In the genomic region with DNA sequence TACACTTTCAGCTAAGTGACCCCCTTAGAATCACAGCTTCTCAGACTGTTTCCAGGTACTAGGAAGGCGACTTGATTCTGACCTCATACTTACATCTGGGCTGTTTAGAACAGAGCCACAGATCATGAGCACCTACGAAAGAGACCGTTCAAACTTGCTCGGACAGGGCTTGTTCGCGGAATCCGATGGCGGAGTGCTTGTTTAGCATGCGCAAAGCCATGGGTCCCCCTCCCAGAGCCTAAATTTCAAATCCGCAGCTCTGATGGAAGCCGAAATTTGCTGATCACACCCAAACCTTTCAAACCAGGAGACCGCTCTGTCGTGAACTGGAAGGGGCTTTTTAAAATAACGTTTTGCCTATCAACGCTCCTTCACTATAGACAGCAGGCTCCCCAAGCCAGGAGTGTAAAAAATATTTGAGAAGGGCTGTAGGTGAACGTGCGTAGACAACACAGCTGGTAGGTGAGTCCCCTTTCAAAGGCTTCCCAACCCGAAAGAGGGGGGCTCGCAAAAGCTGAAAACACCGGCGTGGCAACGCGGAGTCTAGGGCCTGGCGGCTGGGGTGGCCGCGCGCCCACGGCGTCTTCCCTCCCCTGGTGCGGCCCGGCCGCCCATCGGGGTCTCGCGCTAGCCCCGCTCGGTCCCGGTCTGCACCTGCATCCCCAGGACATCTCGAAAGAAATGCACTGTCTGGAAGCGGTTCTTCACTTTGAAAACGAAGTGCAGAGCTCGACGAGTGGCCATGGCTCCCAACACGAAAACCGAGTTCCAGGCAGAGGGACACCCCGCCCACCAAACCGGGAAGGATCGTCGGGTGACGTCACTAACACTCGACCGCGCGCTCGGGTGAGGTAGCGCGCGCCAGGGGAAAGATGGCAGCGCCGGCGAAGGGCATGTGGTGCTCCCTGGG, we compare ENCODE assay signal across 8 mouse cellular contexts. TPM values are rescaled to one million over a fixed set of nuclear protein-coding genes. Genes with fewer than 3 reads are reported as not detected.
DNase-seq lines count a peak whose midpoint lies in the region; ATAC-seq and TF ChIP-seq lines count a peak whose summit lies in the region.

A gene (plus strand): TSS at position 815 of the 910 bp plus-strand sequence.
A gene (minus strand): TSS at position 825 of the 910 bp plus-strand sequence.

- peak; percentile 91 for DNase-seq in CD4-positive, CD25-positive, alpha-beta regulatory T cell, adult 2 months (ENCODE audit: low read depth, low spot score)
- peak; percentile 55 for DNase-seq in fibroblast of lung, adult 2 months (ENCODE audit: low read depth)
- peak; percentile 94 to 95 for DNase-seq in kidney, postnatal 25 days
- DNase-seq in liver, embryonic 14.5 days (ENCODE audit: low read depth in 3 of 3, low spot score in 3 of 3): peak; percentile 74 to 79 (median 74)
- peak; percentile 95 for DNase-seq in neural tube, embryonic 11.5 days (ENCODE audit: low spot score)
- DNase-seq in stomach, postnatal 0 days (ENCODE audit: low spot score): peak; percentile 95

- WGBS in heart, embryonic 15.5 days: 0% methylated on average over 61 of the region's 61 CpGs
- WGBS in liver, embryonic 14.5 days (ENCODE audit: insufficient replicate concordance): under 1% methylated on average over 61 of the region's 61 CpGs
- WGBS in neural tube, embryonic 11.5 days: under 1% methylated on average over 61 of the region's 61 CpGs
- under 1% methylated on average over 61 of the region's 61 CpGs for WGBS in stomach, postnatal 0 days

- ATAC-seq in heart, embryonic 15.5 days (replicated peaks; ENCODE audit: insufficient number of reproducible peaks, insufficient read depth, low FRiP score, low read depth): peak; percentile 93
- ATAC-seq in liver, embryonic 14.5 days (ENCODE audit: insufficient read depth): peak; percentile 86
- ATAC-seq in neural tube, embryonic 11.5 days (ENCODE audit: insufficient read depth, low FRiP score, low TSS enrichment): peak; percentile 74
- ATAC-seq in stomach, postnatal 0 days (ENCODE audit: low FRiP score, low TSS enrichment): peak; percentile 90

- TF ChIP-seq CTCF in liver, embryonic 14.5 days (IDR thresholded peaks at IDR 0.05; ENCODE audit: low read depth): no peak
- no peak for TF ChIP-seq CTCF in stomach, postnatal 0 days (IDR thresholded peaks at IDR 0.05; ENCODE audit: low read depth)

- H3K27me3 ChIP-seq in heart, embryonic 15.5 days: no peaks in the 10 kb centered on the region
- no peaks in the 10 kb centered on the region for H3K27me3 ChIP-seq in liver, embryonic 14.5 days (ENCODE audit: control insufficient read depth, insufficient read depth, low read length)
- no peaks in the 10 kb centered on the region for H3K27me3 ChIP-seq in neural tube, embryonic 11.5 days (ENCODE audit: control insufficient read depth, insufficient read depth, low read length)
- no peaks in the 10 kb centered on the region for H3K27me3 ChIP-seq in stomach, postnatal 0 days (ENCODE audit: control insufficient read depth, insufficient read depth, low read length)

- peak within 1 kb of the TSS; percentile 64 for H3K4me2 ChIP-seq in heart, embryonic 15.5 days
- H3K4me2 ChIP-seq in liver, embryonic 14.5 days (ENCODE audit: low read depth): peak within 1 kb of the TSS; percentile 79
- peak within 1 kb of the TSS; percentile 91 for H3K4me2 ChIP-seq in neural tube, embryonic 11.5 days (ENCODE audit: low read depth)
- peak within 1 kb of the TSS; percentile 85 for H3K4me2 ChIP-seq in stomach, postnatal 0 days (replicated peaks; ENCODE audit: low read depth)

- H3K4me1 ChIP-seq in brown adipose tissue, adult 24 weeks (ENCODE audit: control insufficient read depth, insufficient read depth, insufficient read length, low read length): no peaks in the 10 kb centered on the region
- peaks cover 15% of the 10 kb centered on the region for H3K4me1 ChIP-seq in heart, embryonic 15.5 days (replicated peaks)
- H3K4me1 ChIP-seq in liver, embryonic 14.5 days (replicated peaks; ENCODE audit: control insufficient read depth in 2 of 2, insufficient read depth in 2 of 2, low read length in 1 of 2): peaks cover 0 to 6% of the 10 kb centered on the region in 2 experiments; a peak in 2 of 4 replicates
- peaks cover 10% of the 10 kb centered on the region for H3K4me1 ChIP-seq in neural tube, embryonic 11.5 days (ENCODE audit: control insufficient read depth, insufficient read depth, low read length)
- H3K4me1 ChIP-seq in stomach, postnatal 0 days (replicated peaks; ENCODE audit: control insufficient read depth, insufficient read depth): no peaks in the 10 kb centered on the region

- H3K4me3 ChIP-seq in brown adipose tissue, adult 24 weeks (ENCODE audit: insufficient read depth, low read depth, low read length): peak within 1 kb of the TSS; percentile 82
- H3K4me3 ChIP-seq in heart, embryonic 15.5 days: peak within 1 kb of the TSS; percentile 89
- peak within 1 kb of the TSS; percentile 89 for H3K4me3 ChIP-seq in liver, embryonic 14.5 days (ENCODE audit: insufficient read depth in 1 of 2, low read depth in 2 of 2, low read length in 2 of 2)
- peak within 1 kb of the TSS; percentile 76 for H3K4me3 ChIP-seq in neural tube, embryonic 11.5 days (ENCODE audit: low read depth, low read length)
- peak within 1 kb of the TSS; percentile 87 for H3K4me3 ChIP-seq in stomach, postnatal 0 days (ENCODE audit: low read depth, low read length)

- H3K9ac ChIP-seq in heart, embryonic 15.5 days: peak within 1 kb of the TSS; percentile 89
- H3K9ac ChIP-seq in liver, embryonic 14.5 days (replicated peaks): peak within 1 kb of the TSS; percentile 83
- H3K9ac ChIP-seq in neural tube, embryonic 11.5 days (ENCODE audit: low read length): peak within 1 kb of the TSS; percentile 76
- peak within 1 kb of the TSS; percentile 83 for H3K9ac ChIP-seq in stomach, postnatal 0 days (ENCODE audit: low read length)

- TF ChIP-seq EP300 in liver, embryonic 14.5 days (IDR thresholded peaks at IDR 0.05; ENCODE audit: low read depth): no peak
- no peak for TF ChIP-seq EP300 in stomach, postnatal 0 days (optimal IDR thresholded peaks at IDR 0.05)

- no peaks in the 10 kb centered on the region for H3K9me3 ChIP-seq in heart, embryonic 15.5 days (replicated peaks)
- H3K9me3 ChIP-seq in liver, embryonic 14.5 days (ENCODE audit: control insufficient read depth, low read length): no peaks in the 10 kb centered on the region
- no peaks in the 10 kb centered on the region for H3K9me3 ChIP-seq in neural tube, embryonic 11.5 days (ENCODE audit: control insufficient read depth, low read length)
- no peaks in the 10 kb centered on the region for H3K9me3 ChIP-seq in stomach, postnatal 0 days (ENCODE audit: control insufficient read depth, low read length)

- H3K27ac ChIP-seq in brown adipose tissue, adult 24 weeks (replicated peaks; ENCODE audit: low read depth, low read length): peak within 1 kb of the TSS; percentile 74
- H3K27ac ChIP-seq in heart, embryonic 15.5 days: peak within 1 kb of the TSS; percentile 81
- H3K27ac ChIP-seq in liver, embryonic 14.5 days: no peak within 1 kb of the TSS; the same call in 1 of the 2 replicates
- H3K27ac ChIP-seq in neural tube, embryonic 11.5 days (ENCODE audit: low read depth, low read length): no peak within 1 kb of the TSS
- H3K27ac ChIP-seq in stomach, postnatal 0 days (replicated peaks): peak within 1 kb of the TSS; percentile 78; the same call in 1 of the 2 replicates

- H3K36me3 ChIP-seq in heart, embryonic 15.5 days: peaks cover 22% of the 10 kb centered on the region
- H3K36me3 ChIP-seq in liver, embryonic 14.5 days (replicated peaks; ENCODE audit: control insufficient read depth, insufficient read depth, low read depth): peaks cover 4% of the 10 kb centered on the region; the same call in 1 of the 2 replicates
- H3K36me3 ChIP-seq in neural tube, embryonic 11.5 days (ENCODE audit: control insufficient read depth, insufficient read depth, low read length): no peaks in the 10 kb centered on the region; the same call in 1 of the 2 replicates
- 0 out of 2 replicates have a peak, but pooled peaks cover 4% of the 10 kb centered on the region for H3K36me3 ChIP-seq in stomach, postnatal 0 days (ENCODE audit: control insufficient read depth, insufficient read depth, low read length)

RNA-seq across cellular contexts. Expression of the first gene that starts in this region (rescaled TPM):
- polyA plus RNA-seq in brown adipose tissue, adult 24 weeks (2012; ENCODE audit: insufficient read depth, insufficient read length, missing spikeins): 18.2 and 26.8 TPM in 2 replicates
- polyA plus RNA-seq in heart, embryonic 15.5 days (2015; fragmentation: Nextera tagmentation; extraction: Ambion mirVana): 22.7 and 24.8 TPM in 2 replicates
- 5.9 and 11.1 TPM in 2 replicates for polyA plus RNA-seq in liver, embryonic 14.5 days (2012; rRNA removed)
- 14.2 and 16.6 TPM in 2 replicates for polyA plus RNA-seq in liver, embryonic 14.5 days (2014; fragmentation: Nextera tagmentation; extraction: Ambion mirVana)
- 18.6 and 18.8 TPM in 2 replicates for polyA plus RNA-seq in neural tube, embryonic 11.5 days (2014; fragmentation: Nextera tagmentation; extraction: Ambion mirVana)
- polyA plus RNA-seq in stomach, postnatal 0 days (2015; fragmentation: Nextera tagmentation; extraction: Ambion mirVana): 13.4 and 14.7 TPM in 2 replicates

RNA-seq across cellular contexts. Expression of the second gene that starts in this region (rescaled TPM):
- 62.0 and 64.6 TPM in 2 replicates for polyA plus RNA-seq in brown adipose tissue, adult 24 weeks (2012; ENCODE audit: insufficient read depth, insufficient read length, missing spikeins)
- polyA plus RNA-seq in heart, embryonic 15.5 days (2015; fragmentation: Nextera tagmentation; extraction: Ambion mirVana): 111 and 116 TPM in 2 replicates
- polyA plus RNA-seq in liver, embryonic 14.5 days (2012; rRNA removed): 10.7 and 17.9 TPM in 2 replicates
- polyA plus RNA-seq in liver, embryonic 14.5 days (2014; fragmentation: Nextera tagmentation; extraction: Ambion mirVana): 60.7 and 62.6 TPM in 2 replicates
- polyA plus RNA-seq in neural tube, embryonic 11.5 days (2014; fragmentation: Nextera tagmentation; extraction: Ambion mirVana): 116 and 118 TPM in 2 replicates
- polyA plus RNA-seq in stomach, postnatal 0 days (2015; fragmentation: Nextera tagmentation; extraction: Ambion mirVana): 92.9 and 99.9 TPM in 2 replicates

Comparison
In these comparisons a context has a peak if more than half of its experiments do, and no peak if none do; other contexts are left out.
1. H3K27ac ChIP-seq: peak in brown adipose tissue, adult 24 weeks (single experiment), heart, embryonic 15.5 days (single experiment) and stomach, postnatal 0 days (single experiment); none in liver, embryonic 14.5 days (single experiment) and neural tube, embryonic 11.5 days (single experiment).
2. Peak in every context shown above with its lines, with median percentiles within 50 percentile points of each other: DNase-seq, H3K4me3 ChIP-seq, ATAC-seq, H3K4me2 ChIP-seq and H3K9ac ChIP-seq.